Mouse (Mus musculus): Measurements from ENCODE around the gene Des.

The Des gene

DNA sequence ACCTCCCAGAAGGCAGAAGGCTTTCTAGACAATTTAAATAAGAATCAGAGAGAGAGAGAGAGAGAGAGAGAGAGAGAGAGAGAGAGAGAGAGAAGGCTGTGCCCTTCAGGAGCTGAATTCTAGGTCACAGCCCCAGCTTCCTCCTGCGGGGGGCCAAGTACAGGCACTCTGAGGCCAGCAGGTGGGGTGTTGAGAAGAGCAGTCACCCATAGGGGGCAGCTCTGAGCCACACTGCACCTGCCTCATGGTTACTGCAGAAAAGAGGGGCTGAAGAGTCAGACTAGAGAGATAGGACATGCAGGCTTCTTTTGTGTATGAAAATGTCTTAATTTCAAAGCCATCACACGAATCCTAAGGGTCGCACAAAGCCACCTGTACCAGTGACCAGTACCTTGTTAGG, 53.6 kb downstream of the Des start:
- in situ Hi-C loops (cut with MboI): no loop called here
